Mouse (Mus musculus) MN1 (cell line): Measurements from ENCODE around the gene Dock9.

Experiments
- DNase-seq: peaks from one replicate; pipeline ENCODE4 v3.0.0-alpha.2; 2016; ENCODE audit warnings: low spot score

Gene Dock9

GRCm38 (mm10) chr14:121791935-121792334 lies 5.7 kb downstream of the Dock9 start:
- DNase-seq = no peak

- no peak for DNase-seq
Measured at GRCm38 (mm10) chr14:121791112-121791511, 6.5 kb downstream of the Dock9 start.

GRCm38 (mm10) chr14:121789273-121789672 lies 8.4 kb downstream of the Dock9 start:
- DNase-seq = no peak

GRCm38 (mm10) chr14:121788451-121788850 lies 9.2 kb downstream of the Dock9 start:
- DNase-seq = no peak

- DNase-seq = no peak
Measured at GRCm38 (mm10) chr14:121787430-121787829, 10.2 kb downstream of the Dock9 start.

GRCm38 (mm10) chr14:121786900-121787299 lies 10.7 kb downstream of the Dock9 start:
- DNase-seq = no peak

GRCm38 (mm10) chr14:121785394-121785793 lies 12.2 kb downstream of the Dock9 start:
- no peak for DNase-seq

GRCm38 (mm10) chr14:121780942-121781531 lies 16.6 kb downstream of the Dock9 start:
- DNase-seq = no peak

GRCm38 (mm10) chr14:121780144-121780913 lies 17.3 kb downstream of the Dock9 start:
- DNase-seq = no peak

GRCm38 (mm10) chr14:121779620-121780019 lies 18.0 kb downstream of the Dock9 start:
- DNase-seq = no peak

- DNase-seq = no peak
Measured at GRCm38 (mm10) chr14:121777279-121777831, 20.3 kb downstream of the Dock9 start.

- no peak for DNase-seq
Measured at GRCm38 (mm10) chr14:121776749-121777148, 20.9 kb downstream of the Dock9 start.

- DNase-seq = peak; percentile 34
Measured at GRCm38 (mm10) chr14:121762021-121762452, 35.6 kb downstream of the Dock9 start.

- DNase-seq = no peak
Measured at GRCm38 (mm10) chr14:121760403-121760802, 37.2 kb downstream of the Dock9 start.

- DNase-seq = no peak
Measured at GRCm38 (mm10) chr14:121754110-121754509, 43.5 kb downstream of the Dock9 start.

GRCm38 (mm10) chr14:121752686-121753426 lies 44.8 kb downstream of the Dock9 start:
- no peak for DNase-seq

- no peak for DNase-seq
Measured at GRCm38 (mm10) chr14:121749606-121750005, 48.0 kb downstream of the Dock9 start.

GRCm38 (mm10) chr14:121749084-121749483 lies 48.6 kb downstream of the Dock9 start:
- no peak for DNase-seq

- DNase-seq = no peak
Measured at GRCm38 (mm10) chr14:121747360-121747759, 50.3 kb downstream of the Dock9 start.

GRCm38 (mm10) chr14:121743787-121744417 lies 53.7 kb downstream of the Dock9 start:
- DNase-seq = no peak

GRCm38 (mm10) chr14:121738431-121739403 lies 58.9 kb downstream of the Dock9 start:
- DNase-seq = no peak
